Mouse (Mus musculus) cerebellum, adult (tissue): ENCODE data around the gene Zfp575.

ENCODE experiments used
- ATAC-seq: cut with Nextera tagmentation; 2 replicates; pipeline ENCODE4 v1.9.2; 2017; ENCODE audit warnings: mild to moderate bottlenecking, moderate library complexity, mixed read lengths; ENCODE audit not compliant: insufficient number of reproducible peaks, low FRiP score, low TSS enrichment

Gene Zfp575

DNA sequence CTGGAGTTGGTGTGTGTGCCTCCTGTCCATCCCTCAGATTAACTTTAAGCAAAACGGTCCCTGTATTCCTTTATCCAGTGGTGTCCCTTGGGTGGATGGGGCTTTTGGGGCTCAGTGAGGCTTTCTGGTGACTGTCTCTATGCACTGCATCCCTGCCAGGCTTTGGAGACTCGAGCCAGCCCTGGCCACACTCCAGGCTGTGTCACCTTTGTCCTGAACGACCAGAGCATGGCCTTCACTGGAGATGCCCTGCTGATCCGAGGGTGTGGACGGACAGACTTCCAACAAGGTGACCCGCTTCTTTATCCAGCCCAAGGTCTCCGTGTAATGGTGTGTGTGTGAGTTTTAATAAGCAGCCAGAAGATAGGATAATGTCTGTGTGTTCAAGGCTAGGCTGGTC is 18.6 kb upstream of the Zfp575 start:
- no peak for ATAC-seq

DNA sequence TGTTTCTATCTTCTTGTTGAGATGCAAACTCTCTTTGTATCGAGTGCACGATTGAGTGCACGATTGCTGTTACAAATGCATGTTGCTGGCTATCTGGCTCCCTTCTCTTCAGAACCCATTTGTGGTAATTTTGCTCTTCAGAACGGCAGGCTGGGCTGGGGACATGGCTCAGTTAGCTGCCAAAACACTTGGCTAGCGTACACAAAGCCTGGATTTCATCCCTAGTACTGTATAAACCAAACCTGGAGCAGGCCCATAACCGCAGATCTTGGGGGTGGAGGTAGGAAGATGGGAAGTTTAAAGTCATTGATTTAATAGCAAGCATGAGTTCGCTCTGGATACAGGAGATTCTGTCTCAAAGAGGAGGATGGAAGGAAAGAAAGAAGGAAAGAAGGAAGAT is 18.1 kb upstream of the Zfp575 start:
- no peak for ATAC-seq

DNA sequence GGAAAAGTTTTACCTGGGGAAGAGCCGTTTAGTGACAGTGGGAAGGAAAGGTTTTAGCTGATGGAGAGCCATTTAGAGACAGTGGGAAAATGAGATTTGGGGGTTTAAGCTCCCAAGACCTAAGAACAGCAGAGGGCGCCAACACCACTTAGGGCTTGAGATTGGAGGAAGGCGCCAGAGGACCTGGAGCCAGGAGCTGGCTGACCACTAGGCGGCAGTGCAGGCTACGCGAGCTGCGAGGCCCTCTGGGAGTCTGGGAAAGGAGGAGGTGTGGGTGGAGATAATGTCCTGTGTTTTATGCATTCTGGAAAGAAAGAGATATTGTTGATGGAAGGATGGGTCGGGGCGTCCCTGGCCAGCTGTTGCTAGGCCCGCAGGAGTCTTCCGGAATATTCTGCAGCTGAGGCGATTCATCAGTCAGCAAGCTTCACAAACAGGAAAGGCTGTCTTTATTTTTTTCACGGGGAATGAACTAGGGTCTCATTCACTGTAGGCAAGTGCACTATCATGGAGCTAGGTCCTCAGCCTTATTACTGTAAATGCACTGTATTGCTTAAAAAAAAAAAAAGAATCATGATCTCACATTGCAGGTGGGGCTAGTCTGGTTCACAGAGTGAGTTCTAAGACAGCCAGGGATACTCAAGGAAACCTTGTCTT is 13.6 kb upstream of the Zfp575 start:
- peak; percentile 89 for ATAC-seq

DNA sequence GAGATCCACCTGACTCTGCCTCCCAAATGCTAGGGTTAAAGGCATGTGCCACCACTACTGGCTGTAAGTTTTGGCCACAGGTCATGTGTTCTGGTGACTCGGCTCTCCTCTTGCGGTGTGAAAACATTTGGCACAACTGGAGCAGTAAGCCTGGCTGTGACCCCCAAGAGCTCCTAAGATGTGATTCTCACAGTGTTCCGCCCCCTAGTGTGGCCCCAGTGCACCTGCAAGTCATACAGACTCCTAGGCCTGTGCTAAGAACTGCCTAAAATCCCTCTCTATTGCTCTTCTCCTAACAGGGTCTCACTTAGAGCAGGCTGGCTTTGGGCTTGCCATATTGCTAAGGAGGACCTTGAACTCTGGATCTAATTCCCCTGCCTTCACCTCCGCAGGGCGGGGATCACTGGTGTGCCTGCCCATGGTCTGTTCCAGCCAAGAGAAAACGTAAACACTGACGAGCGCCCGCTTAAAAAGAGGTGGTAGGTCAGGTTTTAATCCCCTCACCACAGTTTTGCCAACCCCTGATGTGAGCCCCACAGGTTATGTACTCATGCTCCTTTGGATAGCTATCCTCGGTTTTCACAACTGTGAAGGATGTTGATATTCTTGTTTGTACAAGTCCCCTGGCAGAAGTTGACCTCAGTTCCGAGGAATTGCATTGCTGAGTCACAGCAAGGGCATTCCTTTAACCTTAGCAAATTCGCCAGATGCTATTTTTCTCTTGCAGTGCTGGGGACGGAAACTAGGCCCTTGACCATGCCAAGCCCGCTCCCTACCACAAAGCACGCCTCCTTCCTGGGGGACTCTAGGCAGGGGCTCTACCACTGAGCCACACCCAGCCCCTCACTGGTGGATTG is 12.0 kb upstream of the Zfp575 start:
- no peak for ATAC-seq

DNA sequence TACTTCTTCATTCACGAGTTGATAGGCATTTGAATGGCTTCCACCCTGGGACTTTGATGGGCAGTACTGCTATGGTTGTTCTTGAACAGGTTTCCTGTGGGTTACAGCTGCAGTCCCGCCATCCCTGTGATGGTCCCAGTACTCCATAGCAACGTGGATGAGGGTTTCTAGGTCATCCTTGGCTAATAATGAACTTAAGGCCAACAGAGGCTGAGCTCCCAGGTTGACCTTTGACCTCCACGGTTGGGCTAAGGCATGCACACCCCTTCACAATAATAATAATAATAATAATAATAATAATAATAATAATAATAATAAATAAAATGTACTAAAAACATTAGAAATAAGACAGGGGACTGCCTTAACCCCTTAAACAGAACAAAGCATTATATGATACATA is 10.7 kb upstream of the Zfp575 start:
- no peak for ATAC-seq

DNA sequence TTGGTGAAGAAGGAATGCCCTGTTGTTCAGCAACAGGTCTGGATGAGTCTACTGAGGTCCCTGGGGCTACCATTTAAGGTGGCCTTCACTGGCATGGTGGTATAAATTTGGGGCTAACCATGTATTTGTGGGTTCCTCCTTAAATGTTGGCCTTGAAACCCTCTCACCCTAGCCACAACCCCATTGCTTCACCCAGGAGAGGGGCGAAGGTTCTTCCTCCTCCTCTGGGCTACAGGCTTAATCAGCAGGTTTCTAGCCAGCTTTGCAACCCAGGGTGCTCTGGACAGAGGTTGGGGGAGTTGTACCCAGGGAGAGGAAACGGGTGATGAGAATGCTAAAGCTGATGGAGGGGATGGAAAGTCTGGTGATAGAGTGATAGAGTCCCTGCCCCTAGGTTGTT is 8.0 kb upstream of the Zfp575 start:
- ATAC-seq: no peak

DNA sequence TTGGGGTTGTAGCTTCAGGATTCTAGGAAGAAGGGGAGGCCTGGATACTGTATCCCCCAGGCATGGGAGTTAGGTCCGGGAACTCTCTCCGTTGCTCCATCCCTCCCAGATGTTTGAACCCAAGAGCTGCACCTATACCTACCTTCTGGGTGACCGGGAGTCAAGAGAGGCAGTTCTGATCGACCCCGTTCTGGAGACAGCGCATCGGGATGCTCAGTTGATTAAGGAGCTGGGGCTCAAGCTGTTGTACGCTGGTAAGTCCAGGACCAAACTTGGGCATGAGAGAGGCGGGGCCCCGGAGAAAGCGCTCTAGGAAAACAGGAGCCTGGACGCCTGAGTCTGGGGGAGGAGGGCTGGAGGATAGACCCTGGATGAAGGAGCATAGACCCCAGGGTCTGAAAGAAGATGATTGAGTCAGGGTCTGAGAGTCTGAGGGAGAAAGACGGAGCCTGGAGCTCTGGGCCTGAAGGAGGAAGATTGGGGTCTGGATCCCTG is 6.9 kb upstream of the Zfp575 start:
- ATAC-seq: no peak

DNA sequence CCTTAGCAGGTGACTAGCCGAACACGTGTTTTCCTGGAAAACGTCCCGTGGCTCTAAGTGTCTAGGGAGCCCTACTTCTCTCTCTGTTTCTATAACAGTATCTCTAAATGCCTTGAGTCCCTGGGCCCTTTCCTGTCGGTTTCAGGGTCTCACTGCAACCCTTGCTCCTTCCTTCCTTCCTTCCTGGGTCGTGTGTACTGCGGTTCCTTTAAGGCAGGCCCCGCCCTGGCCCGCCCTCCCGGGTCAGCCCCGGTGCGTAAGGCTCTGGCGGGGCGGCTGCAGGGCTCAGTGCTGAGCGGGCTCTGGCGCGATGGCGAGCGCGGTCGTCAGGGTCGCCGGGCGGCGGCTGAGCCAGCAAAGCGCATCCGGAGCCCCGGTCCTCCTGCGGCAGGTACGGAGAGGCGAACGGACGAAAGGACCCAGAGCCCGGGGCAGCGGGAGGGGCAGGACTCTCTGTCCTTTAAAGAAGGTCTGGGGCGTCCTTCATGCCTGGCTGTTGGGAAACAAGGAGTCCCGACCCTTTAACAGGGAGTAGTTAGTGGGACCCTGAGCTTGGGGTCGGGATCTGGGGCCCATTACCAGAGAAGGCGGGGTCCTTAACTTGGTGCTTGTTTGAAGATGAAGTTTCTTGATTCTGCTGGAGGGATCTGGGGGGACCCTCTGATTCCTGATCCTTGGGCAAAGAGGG is 6.3 kb upstream of the Zfp575 start:
- ATAC-seq: peak; percentile 87; the same call in 1 of the 2 replicates

DNA sequence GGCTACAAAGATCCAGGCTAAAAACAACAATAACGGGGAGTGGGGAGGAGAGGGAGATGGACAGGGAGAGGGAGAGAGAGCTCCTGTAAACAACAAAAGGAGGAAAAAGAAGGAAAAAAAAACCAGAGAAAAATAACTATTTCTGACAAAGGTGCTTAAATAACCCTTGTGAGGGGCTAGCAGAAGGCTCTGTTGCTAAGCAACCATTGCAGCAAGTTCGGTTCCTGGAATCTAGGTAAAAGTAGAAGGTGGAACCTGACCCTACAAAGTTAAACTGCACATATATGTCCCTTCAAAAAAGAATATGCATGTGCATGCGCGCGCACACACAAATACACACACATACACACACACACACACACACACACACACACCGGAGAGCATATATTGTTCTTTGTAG is 5.3 kb upstream of the Zfp575 start:
- ATAC-seq: no peak

DNA sequence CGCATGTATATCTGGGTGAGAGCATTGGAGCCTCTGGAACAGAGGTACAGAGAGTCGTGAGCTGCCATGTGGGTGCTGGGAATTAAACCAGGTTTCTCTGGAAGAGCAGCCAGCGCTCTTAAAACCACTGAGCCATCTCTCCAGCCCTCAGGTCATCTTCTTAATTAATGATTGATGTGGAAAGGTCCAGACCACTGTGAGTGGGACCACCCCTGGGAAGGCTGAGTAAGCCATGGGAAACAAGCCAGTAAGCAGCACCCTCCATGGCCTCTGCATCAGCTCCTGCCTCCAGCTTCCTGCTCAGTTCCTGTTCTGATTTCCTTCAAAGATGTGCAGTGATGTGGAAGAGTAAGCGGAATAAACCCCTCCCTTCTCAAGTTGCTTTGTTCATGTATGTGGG is 4.7 kb upstream of the Zfp575 start:
- ATAC-seq: no peak

DNA sequence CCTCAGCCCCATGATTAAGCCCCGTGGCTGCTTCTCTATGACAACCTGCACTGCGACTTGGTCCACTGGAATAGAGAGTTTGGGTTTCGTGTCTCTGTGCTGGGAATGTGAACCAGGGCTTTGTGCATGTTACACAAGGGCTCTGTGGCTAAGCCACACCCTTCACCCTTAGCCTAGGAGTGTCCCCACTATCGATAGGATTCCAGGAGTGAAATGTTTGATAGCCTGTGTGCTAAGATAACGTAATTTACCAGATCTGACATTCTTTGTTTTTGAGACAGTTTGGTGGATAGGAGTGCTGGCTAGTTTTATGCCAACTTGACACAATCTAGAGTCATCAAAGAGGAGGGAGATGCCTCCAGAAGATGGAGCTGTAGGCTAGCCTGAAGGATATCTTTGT is 4.3 kb upstream of the Zfp575 start:
- no peak for ATAC-seq

DNA sequence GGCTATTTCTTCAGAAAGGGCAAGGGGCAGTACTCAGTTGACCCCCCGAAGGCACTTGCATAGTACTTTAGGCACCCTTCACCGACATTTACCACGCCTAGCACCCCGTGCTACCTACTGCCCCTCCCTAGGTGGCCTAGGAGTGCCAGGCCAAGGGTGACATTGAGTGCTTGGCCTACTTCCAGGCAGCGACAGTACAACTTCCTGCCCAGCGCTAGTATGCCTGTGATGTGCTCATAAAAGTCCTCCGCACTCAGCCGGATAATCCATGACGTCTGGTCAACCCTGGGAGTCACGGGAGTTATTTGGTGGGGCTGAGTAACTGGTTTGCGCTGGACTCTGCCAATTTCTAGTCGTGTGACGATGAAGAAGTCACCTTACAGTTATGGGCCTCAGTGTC is 895 bp upstream of the Zfp575 start:
- no peak for ATAC-seq

DNA sequence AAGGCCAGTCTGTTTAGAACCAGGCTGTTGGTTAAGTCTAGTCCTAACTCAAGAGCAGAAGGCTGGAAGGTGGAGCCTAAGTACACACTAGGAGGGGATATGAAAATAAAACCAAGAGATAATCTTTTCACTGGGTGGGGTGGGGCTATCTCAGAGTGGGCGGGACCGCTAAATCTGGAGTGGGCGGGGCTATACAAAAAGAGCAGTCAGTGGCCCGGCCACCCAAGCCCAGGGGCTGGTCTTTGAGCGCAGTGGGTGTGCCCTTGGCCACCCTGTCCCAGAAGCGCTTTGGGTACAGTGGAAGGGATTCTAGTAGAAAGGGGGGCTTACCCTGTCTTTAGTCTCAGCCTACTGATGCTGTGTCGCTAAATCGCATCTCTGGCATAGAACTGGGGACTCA is 613 bp downstream of the Zfp575 start:
- no peak for ATAC-seq

DNA sequence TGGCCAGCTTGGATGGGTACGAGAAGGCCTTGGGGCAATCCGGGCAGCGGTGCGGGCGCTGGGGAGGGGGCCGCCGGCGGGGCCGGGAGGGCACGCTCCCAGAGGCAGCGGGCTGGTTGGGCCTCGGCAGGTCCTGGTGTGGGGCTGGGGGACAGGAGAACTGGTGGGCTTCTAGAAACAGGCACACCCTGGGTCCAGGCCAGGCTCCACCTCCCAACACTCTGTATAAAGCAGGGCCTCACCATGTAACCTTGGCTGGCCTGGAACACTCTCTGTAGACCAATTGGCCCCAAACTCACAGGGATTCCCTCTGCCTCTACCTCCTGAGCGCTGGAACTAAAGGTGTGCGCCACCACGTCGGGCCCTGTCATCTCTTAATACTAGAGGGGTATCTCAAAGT is 1.4 kb downstream of the Zfp575 start:
- no peak for ATAC-seq

DNA sequence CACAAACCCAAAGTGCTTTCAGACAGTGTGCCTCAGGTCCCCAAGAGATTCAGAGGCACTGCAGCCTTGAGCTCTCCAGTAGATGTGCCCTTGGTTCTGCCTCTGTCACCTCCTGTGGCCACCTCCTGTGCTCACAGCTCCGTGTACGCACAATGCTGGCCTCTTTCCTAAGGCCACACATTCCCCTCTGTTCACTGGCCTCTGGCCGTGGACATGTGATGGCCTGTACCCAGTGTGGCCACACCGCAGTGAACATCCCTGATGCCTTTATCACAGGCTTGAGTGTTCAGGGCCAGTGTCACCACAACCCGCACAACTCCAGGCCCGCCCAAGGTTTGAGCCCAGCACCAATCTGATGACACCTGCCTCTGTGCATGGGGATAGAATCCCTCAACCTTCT is 2.6 kb downstream of the Zfp575 start:
- ATAC-seq: no peak

DNA sequence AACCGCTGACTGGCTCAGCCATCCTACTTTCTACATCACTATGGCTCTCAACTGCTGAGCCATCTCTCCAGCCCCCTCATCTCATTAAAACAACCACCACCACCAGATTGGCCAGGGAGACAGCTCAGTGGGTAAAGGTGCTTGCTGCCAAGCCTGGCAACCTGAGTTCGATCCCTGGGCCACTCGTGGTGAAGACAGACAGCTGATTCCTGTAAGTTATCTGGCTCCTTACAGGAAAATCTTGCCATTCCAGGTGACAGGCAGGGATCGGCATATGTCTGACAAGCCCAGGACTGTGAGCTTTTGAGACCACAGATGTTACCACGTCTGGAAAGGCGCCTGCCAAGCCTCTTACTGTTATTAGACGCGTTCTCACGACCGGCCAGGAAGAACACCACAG is 9.6 kb downstream of the Zfp575 start:
- ATAC-seq: no peak

DNA sequence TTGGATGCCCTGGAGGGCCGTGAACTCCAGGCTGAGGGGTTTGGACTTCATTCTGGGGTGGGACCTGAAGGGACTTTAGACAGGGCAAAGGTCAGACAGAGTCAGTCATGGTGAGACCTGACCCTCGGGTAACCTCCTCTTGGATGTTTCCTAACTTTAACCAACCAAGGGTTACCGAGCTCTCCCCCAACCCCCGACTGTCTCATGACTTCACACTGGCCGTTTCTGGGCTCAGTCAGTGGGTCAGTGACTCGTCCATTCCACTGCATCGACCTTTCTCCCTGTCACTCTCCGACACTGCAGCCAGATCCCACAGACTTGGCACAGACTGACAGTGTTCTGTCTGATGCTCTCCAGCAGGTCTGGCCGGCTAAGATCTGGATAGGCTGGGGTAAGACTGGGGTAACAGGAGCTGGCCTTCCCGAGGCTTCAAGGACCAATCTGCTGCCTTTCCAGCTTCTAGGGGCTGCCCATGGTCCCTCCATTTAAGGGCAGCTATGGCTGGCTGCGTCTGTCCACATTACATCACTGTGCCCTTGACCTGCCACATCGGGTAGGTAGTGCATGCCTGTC is 13.1 kb downstream of the Zfp575 start:
- no peak for ATAC-seq

DNA sequence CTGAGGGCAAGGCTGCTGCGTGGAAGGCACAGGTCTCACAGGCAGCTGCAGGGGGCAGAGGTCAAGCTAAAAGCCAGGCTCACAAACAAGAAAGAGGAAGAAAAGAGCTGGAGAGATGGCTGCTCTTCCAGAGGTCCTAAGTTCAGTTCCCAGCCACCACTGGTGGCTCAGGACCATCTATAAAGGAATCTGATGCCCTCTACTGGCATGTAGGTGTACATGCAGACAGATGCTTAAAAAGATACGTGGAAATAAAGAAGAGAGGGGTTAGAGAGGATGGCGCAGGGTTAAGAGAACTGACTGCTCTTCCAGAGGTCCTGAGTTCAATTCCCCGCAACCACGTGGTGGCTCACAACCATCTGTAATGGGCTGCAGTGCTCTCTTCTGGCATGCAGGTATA is 15.0 kb downstream of the Zfp575 start:
- ATAC-seq: no peak

DNA sequence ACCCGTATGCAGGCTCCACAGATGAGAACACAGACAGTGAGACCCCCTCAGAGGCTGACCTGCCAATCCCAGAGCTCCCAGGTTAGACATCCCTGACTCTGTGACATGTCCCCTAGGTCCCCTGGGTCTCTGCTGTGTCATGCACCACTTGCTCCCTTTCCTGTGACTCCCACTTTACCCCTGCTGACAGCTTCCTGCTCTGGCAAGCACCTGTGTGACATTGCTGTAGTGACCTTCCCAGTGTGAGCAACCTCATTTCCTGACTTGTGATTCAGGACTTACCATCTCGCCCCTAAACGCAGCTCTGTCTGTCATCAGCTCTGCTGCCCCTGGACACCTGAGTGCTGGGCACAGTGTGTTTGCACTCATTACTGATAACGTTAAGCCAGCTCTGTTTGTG is 16.4 kb downstream of the Zfp575 start:
- ATAC-seq: no peak

DNA sequence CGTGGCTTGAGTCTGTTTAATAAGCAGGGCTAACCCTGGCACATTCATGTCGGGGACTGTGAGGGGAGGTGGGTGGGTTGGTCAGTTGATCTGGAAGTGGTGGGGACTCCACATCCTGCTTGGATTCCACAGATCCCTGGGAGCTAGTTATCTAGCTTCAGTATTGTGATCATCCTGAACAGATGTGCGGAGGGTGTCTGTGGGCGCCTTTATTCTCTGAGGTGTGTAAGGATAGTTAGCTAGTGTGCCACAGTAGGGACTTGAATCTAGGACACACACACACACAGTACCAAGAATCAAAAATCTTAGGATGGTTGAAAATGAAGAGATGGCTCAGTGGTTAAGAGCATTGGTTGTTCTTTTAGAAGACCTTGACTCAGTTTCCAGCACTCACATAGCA is 18.9 kb downstream of the Zfp575 start:
- ATAC-seq: no peak

DNA sequence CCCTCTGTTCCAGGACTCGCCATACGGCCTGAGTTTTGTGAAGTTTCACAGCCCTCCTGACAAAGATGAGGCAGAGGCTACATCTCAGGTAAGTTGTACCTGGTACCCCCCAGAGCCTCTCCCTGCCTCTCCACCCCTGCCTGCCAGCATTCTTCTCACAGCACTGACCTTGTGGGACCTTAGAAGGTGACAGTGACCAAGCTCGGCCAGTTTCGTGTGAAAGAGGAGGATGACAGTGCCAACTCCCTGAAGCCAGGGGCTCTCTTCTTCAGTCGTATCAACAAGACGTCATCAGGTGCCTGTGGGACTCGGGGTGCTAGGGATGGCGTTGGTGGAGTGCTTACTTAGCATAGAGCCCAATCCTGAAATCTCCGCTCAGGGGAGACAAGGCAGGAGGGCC is 21.2 kb downstream of the Zfp575 start:
- no peak for ATAC-seq
